Mouse (Mus musculus): ENCODE measurements around the gene Rack1. TPM values are rescaled to one million over a fixed set of nuclear protein-coding genes. Genes with fewer than 3 reads are reported as not detected.
A peak's percentile ranks its signal among the peaks of the same experiment; 100 is the strongest.

Gene Rack1
- total and polyA plus RNA-seq, 2 experiments from 2014 or later, result 317 to 1,043 TPM

DNA sequence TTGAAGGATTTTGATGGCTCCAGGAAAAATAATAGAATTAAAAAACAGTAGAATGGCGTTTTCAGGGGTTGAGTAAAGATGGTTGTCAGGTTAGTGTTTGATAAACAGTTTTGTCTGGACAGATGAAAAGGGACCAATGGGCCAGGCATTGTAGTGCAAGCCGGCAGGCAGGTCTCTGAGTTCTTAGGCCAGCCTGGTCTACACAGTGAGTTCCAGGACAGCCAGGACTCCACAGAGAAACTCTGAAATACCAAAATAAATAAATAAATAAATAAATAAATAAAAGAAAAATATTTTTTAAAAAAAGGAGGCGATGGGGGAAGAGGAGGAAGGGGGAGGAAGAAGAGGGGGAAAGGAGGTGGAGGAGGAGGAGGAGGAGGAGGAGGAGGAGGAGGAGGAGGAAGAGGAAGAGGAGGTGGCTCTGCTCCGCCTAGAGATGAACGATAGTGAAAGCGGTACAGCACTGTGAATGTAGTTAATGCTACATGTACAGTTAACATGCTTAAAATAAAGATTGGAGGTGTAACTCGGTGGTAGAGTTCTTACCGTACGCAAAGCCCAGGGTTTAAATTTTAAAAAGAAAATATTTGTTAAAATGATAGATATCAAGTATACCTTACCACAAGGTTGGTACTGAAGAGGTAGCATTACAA is 33.1 kb downstream of the Rack1 start:
- no peak overlapping the region for H3K27ac ChIP-seq (ENCODE audit: low read depth, low read length)

DNA sequence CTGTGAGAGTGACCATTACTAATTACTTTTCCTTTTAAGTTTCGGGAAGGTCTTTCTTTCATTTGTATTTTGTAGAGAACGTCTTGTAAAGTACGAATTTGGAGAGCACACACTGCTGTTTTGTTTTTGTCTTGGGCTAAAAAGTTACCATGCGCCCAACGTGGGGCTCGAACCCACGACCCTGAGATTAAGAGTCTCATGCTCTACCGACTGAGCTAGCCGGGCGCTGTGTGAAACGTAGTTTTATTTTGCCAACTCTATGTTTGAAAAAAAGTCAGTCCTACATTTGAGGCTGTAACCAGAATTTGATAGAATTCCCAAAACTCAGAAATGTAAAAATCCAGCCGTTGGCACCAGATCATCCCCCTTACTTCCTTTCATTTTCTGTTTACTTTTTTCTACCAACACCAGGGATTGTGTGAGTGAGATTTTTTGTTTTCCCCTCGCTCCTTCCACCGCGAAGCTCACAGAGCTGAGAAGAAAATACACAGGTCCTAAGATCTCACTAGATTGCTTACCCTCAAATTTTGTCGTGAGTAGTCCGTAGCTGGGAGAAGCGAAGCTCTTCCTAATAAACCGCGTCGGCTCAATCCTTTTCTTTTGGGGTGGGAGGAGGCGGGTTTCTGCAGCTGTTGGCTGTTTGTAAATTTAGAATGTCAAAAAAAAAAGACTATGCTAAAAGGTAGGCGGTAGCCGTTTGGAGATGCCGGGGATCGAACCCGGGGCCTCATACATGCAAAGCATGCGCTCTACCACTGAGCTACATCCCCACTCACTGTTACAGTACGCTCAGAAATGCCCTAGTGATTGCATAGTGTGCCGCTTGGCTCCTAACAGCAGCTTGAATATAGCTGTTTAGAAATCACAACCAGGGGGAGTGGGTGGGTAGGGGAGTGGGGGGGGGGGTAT is 33.9 kb downstream of the Rack1 start:
- WGBS, result under 1% methylated on average over 30 of the region's 30 CpGs
- peak; percentile 89 for ATAC-seq (ENCODE audit: low FRiP score)

More for the DNA sequence above, 33.1 kb downstream of the Rack1 start:
- ATAC-seq (ENCODE audit: low FRiP score) (no peak), DNase-seq (ENCODE audit: low spot score) (peak; percentile 11)
- Histone ChIP-seq H3K9me3 (ENCODE audit: low read length) (no peaks in the 10 kb centered on the region), H3K9ac (replicated peaks; ENCODE audit: low read length, poor library complexity, severe bottlenecking) (no peak overlapping the region), H3K36me3 (ENCODE audit: insufficient read depth, low read length) (no peaks in the 10 kb centered on the region), H3K4me1 (ENCODE audit: insufficient read depth, low read length) (no peaks in the 10 kb centered on the region), H3K4me3 (ENCODE audit: low read depth, low read length) (peak overlapping the region; percentile 46), H3K4me2 (ENCODE audit: low read depth, low read length, poor library complexity, severe bottlenecking) (peak overlapping the region; percentile 49), H3K27me3 (ENCODE audit: insufficient read depth, low read length) (no peaks in the 10 kb centered on the region)
- 37% methylated on average over 9 of the region's 9 CpGs for WGBS
- TF ChIP-seq CTCF (IDR thresholded peaks at IDR 0.05), result no peak

DNA sequence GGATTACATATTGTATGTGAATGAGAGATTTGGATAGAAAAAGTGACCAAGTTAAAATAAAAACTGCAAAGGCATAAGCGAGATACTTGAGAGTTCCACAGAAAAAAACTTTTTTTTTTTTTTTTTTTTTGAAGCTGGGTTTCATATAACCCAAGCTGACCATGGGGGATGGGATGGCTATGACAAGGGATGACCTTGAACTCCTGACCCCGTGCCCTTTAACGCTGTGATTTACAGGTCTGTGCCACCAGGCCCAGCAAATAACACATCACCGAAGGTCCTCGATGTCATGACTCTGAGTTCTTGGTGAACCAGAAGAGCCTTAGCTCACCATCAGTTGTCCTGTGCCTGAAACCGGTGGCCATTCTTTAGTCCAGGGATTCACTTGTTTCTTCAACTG is 35.8 kb downstream of the Rack1 start:
- 77% methylated on average over 6 of the region's 6 CpGs for whole genome bisulfite sequencing
- Histone ChIP-seq H3K4me2 (ENCODE audit: low read depth, low read length, poor library complexity, severe bottlenecking) (no peak overlapping the region), H3K4me3 (ENCODE audit: low read depth, low read length) (no peak overlapping the region), H3K27ac (ENCODE audit: low read depth, low read length) (no peak overlapping the region), H3K27me3 (ENCODE audit: insufficient read depth, low read length) (no peaks in the 10 kb centered on the region), H3K36me3 (ENCODE audit: insufficient read depth, low read length) (no peaks in the 10 kb centered on the region), H3K9me3 (ENCODE audit: low read length) (no peaks in the 10 kb centered on the region), H3K4me1 (ENCODE audit: insufficient read depth, low read length) (no peaks in the 10 kb centered on the region), H3K9ac (replicated peaks; ENCODE audit: low read length, poor library complexity, severe bottlenecking) (no peak overlapping the region)
- ATAC-seq (ENCODE audit: low FRiP score) (no peak), DNase-seq (ENCODE audit: low spot score) (no peak)
- no peak for TF ChIP-seq CTCF (IDR thresholded peaks at IDR 0.05)

More for the DNA sequence above, 33.9 kb downstream of the Rack1 start:
- peak; percentile 93 for DNase-seq (ENCODE audit: low spot score)
- no peak for TF ChIP-seq CTCF (IDR thresholded peaks at IDR 0.05)
- no peaks in the 10 kb centered on the region for H3K36me3 ChIP-seq (ENCODE audit: insufficient read depth, low read length)
- no peaks in the 10 kb centered on the region for H3K4me1 ChIP-seq (ENCODE audit: insufficient read depth, low read length)
- no peaks in the 10 kb centered on the region for H3K27me3 ChIP-seq (ENCODE audit: insufficient read depth, low read length)
- H3K9me3 ChIP-seq (ENCODE audit: low read length), result no peaks in the 10 kb centered on the region
- H3K27ac ChIP-seq (ENCODE audit: low read depth, low read length), result peak overlapping the region; percentile 39
- peak overlapping the region; percentile 46 for H3K4me3 ChIP-seq (ENCODE audit: low read depth, low read length)
- peak overlapping the region; percentile 49 for H3K4me2 ChIP-seq (ENCODE audit: low read depth, low read length, poor library complexity, severe bottlenecking)
- peak overlapping the region; percentile 69 for H3K9ac ChIP-seq (replicated peaks; ENCODE audit: low read length, poor library complexity, severe bottlenecking)

DNA sequence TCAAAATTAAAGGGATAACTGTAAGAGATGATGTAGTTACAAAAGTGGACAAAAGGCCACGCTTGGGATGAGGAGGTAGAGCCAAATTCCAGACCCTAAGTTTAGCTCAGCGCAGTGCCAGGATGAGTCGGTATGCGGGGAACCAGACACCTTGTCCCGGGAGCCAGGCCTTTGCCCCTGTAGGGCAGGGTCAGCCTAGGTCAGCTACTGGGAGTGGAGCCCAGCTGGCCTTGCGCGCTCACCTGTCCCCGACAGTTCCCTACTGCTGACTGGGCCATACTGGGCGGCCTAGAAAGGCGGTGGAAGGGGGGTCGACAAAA is 36.8 kb downstream of the Rack1 start:
- H3K4me1 ChIP-seq (ENCODE audit: insufficient read depth, low read length), result no peaks in the 10 kb centered on the region
- peak overlapping the region; percentile 78 for H3K27ac ChIP-seq (ENCODE audit: low read depth, low read length)
- H3K9me3 ChIP-seq (ENCODE audit: low read length), result no peaks in the 10 kb centered on the region
- 11% methylated on average over 11 of the region's 11 CpGs for WGBS
- no peak for TF ChIP-seq CTCF (IDR thresholded peaks at IDR 0.05)
- ATAC-seq (ENCODE audit: low FRiP score) (0 out of 2 replicates have a peak, but pooled peaks have one; percentile 5), DNase-seq (ENCODE audit: low spot score) (no peak)
- H3K4me3 ChIP-seq (ENCODE audit: low read depth, low read length), result peak overlapping the region; percentile 86
- no peaks in the 10 kb centered on the region for H3K36me3 ChIP-seq (ENCODE audit: insufficient read depth, low read length)
- H3K9ac ChIP-seq (replicated peaks; ENCODE audit: low read length, poor library complexity, severe bottlenecking), result peak overlapping the region; percentile 77
- H3K27me3 ChIP-seq (ENCODE audit: insufficient read depth, low read length), result no peaks in the 10 kb centered on the region
- peak overlapping the region; percentile 85 for H3K4me2 ChIP-seq (ENCODE audit: low read depth, low read length, poor library complexity, severe bottlenecking)

DNA sequence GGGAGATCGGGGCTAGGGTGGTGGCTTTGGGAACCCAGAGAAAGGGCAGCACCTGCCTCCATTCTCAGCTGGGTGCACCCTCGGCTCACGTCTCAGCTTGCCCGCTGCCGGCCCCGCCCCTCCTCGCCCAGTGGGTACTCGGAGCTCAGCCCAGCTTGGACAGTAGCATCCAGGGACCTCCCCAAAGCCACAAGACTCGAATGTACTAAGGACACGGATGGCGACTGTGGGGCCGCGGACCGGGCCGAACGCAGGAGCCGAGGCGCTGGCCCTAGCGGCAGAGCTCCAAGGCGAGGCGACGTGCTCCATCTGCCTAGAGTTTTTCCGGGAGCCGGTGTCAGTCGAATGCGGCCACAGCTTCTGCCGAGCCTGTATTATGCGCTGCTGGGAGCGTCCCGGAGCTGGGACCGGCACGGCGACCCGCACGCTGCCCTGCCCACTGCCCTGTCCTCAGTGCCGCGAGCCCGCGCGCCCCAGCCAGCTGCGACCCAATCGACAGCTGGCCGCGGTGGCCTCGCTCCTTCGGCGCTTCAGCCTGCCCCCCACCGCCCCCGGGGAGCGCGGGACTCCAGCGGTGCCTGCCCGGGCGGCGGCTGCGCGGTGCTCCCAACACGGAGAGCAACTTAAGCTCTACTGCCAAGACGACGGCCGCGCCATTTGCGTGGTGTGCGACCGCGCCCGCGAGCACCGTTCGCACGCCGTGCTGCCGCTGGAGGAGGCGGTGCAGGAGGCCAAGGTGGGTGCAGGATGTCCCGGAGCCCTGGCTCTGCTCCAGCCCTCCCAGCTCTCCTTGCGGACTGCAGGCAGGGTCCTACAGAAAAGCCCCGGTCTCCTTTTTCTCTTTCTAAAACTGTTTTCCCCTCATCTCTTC is 37.4 kb downstream of the Rack1 start:
- Histone ChIP-seq H3K9ac (replicated peaks; ENCODE audit: low read length, poor library complexity, severe bottlenecking) (peak overlapping the region; percentile 77), H3K27me3 (ENCODE audit: insufficient read depth, low read length) (no peaks in the 10 kb centered on the region), H3K4me3 (ENCODE audit: low read depth, low read length) (peak overlapping the region; percentile 86), H3K9me3 (ENCODE audit: low read length) (no peaks in the 10 kb centered on the region), H3K27ac (ENCODE audit: low read depth, low read length) (peak overlapping the region; percentile 78), H3K36me3 (ENCODE audit: insufficient read depth, low read length) (no peaks in the 10 kb centered on the region), H3K4me1 (ENCODE audit: insufficient read depth, low read length) (no peaks in the 10 kb centered on the region), H3K4me2 (ENCODE audit: low read depth, low read length, poor library complexity, severe bottlenecking) (peak overlapping the region; percentile 85)
- TF ChIP-seq CTCF (IDR thresholded peaks at IDR 0.05), result no peak
- ATAC-seq (ENCODE audit: low FRiP score), result peak; percentile 21
- WGBS, result under 1% methylated on average over 68 of the region's 77 CpGs
- DNase-seq (ENCODE audit: low spot score), result no peak
